Comparison of ENCODE assay signal across 16 mouse cellular contexts in genomic region chr2:169721793-169722326, GRCm38 (mm10).
DNase-seq lines count a peak whose midpoint lies in the region; ATAC-seq and TF ChIP-seq lines count a peak whose summit lies in the region.
"Had no signal": no experiment of that assay in that cellular context is flagged by ENCODE, and none has a peak within 500 bp of the region (broad histone marks: within the 10 kb centered on the region; RNA-seq: fewer than 3 reads in every experiment).

No protein-coding gene starts in this region.

- H3K27ac ChIP-seq in gastrocnemius, adult 2 months, result peak overlapping the region; percentile 70
- no peak overlapping the region for H3K27ac ChIP-seq in midbrain, embryonic 11.5 days (ENCODE audit: low read depth, low read length)
- H3K27ac ChIP-seq in midbrain, embryonic 10.5 days (replicated peaks), result no peak overlapping the region
- no peak overlapping the region for H3K27ac ChIP-seq in midbrain, embryonic 12.5 days (replicated peaks)
- H3K27ac ChIP-seq in stomach, embryonic 16.5 days (ENCODE audit: low read length), result 0 out of 2 replicates have a peak overlapping the region, but pooled peaks have one; percentile 5
- H3K27ac ChIP-seq: limb, embryonic 15.5 days; macrophage had no signal

- intact Hi-C loops in gastrocnemius, adult 2 months (cut with DNase I), result no loop called here
- intact Hi-C loops in gastrocnemius, postnatal 36 days (cut with DNase I), result no loop called here

- 67% methylated on average over 18 of the region's 18 CpGs for WGBS in midbrain, embryonic 11.5 days
- WGBS in midbrain, embryonic 10.5 days, result 71% methylated on average over 18 of the region's 18 CpGs
- WGBS in midbrain, embryonic 12.5 days, result 57% methylated on average over 18 of the region's 18 CpGs
- 69% methylated on average over 18 of the region's 18 CpGs for WGBS in stomach, embryonic 16.5 days

- no peak for TF ChIP-seq CTCF in gastrocnemius, adult 2 months (IDR thresholded peaks at IDR 0.05)

- H3K27me3 ChIP-seq in midbrain, embryonic 11.5 days (ENCODE audit: control insufficient read depth, insufficient read depth, low read length), result no peaks in the 10 kb centered on the region
- H3K27me3 ChIP-seq in midbrain, embryonic 10.5 days (ENCODE audit: low read depth, poor library complexity, severe bottlenecking), result no peaks in the 10 kb centered on the region
- H3K27me3 ChIP-seq in midbrain, embryonic 12.5 days, result no peaks in the 10 kb centered on the region
- no peaks in the 10 kb centered on the region for H3K27me3 ChIP-seq in stomach, embryonic 16.5 days (ENCODE audit: control insufficient read depth, insufficient read depth, low read length)
- H3K27me3 ChIP-seq: limb, embryonic 15.5 days had no signal

- H3K9ac ChIP-seq in midbrain, embryonic 11.5 days (ENCODE audit: low read length), result no peak overlapping the region
- H3K9ac ChIP-seq in midbrain, embryonic 12.5 days (replicated peaks), result no peak overlapping the region
- H3K9ac ChIP-seq in stomach, embryonic 16.5 days (ENCODE audit: low read length), result no peak overlapping the region
- H3K9ac ChIP-seq: limb, embryonic 15.5 days had no signal

- H3K4me3 ChIP-seq in gastrocnemius, adult 2 months, result no peak overlapping the region
- H3K4me3 ChIP-seq in midbrain, embryonic 11.5 days (ENCODE audit: low read depth, low read length), result no peak overlapping the region
- no peak overlapping the region for H3K4me3 ChIP-seq in midbrain, embryonic 10.5 days
- no peak overlapping the region for H3K4me3 ChIP-seq in midbrain, embryonic 12.5 days
- H3K4me3 ChIP-seq in stomach, embryonic 16.5 days (replicated peaks; ENCODE audit: low read length), result no peak overlapping the region
- H3K4me3 ChIP-seq: limb, embryonic 15.5 days; myocyte had no signal

- no peaks in the 10 kb centered on the region for H3K36me3 ChIP-seq in midbrain, embryonic 11.5 days (ENCODE audit: control insufficient read depth, insufficient read depth, low read length)
- H3K36me3 ChIP-seq in midbrain, embryonic 10.5 days, result no peaks in the 10 kb centered on the region
- H3K36me3 ChIP-seq in midbrain, embryonic 12.5 days, result no peaks in the 10 kb centered on the region
- no peaks in the 10 kb centered on the region for H3K36me3 ChIP-seq in stomach, embryonic 16.5 days (ENCODE audit: control insufficient read depth, insufficient read depth, low read length)
- H3K36me3 ChIP-seq: limb, embryonic 15.5 days had no signal

- H3K4me2 ChIP-seq in midbrain, embryonic 11.5 days, result no peak overlapping the region
- 0 out of 2 replicates have a peak overlapping the region, but pooled peaks have one; percentile 11 for H3K4me2 ChIP-seq in midbrain, embryonic 12.5 days (replicated peaks)
- no peak overlapping the region for H3K4me2 ChIP-seq in stomach, embryonic 16.5 days (ENCODE audit: low read depth, low read length)
- H3K4me2 ChIP-seq: heart, embryonic 11.5 days; limb, embryonic 15.5 days had no signal

- no peak for ATAC-seq in midbrain, embryonic 11.5 days (ENCODE audit: low FRiP score)
- ATAC-seq in midbrain, embryonic 12.5 days (ENCODE audit: low FRiP score, low read depth), result no peak
- ATAC-seq in stomach, embryonic 16.5 days (ENCODE audit: insufficient read depth, low FRiP score), result no peak
- no peak for ATAC-seq in megakaryocyte, adult 5-6 weeks (ENCODE audit: poor library complexity, severe bottlenecking)

- DNase-seq in gastrocnemius, adult 2 months, result no peak
- no peak for DNase-seq in gastrocnemius, postnatal 36 days
- DNase-seq in midbrain, embryonic 11.5 days (ENCODE audit: low spot score, missing footprints), result peak; percentile 39
- no peak for DNase-seq in midbrain, embryonic 10.5 days (ENCODE audit: low spot score)
- no peak for DNase-seq in retina, postnatal 1 day
- DNase-seq: adrenal gland, adult 2 months; cerebellum, adult 9-11 months; heart, postnatal 4 days; lung, adult 18-20 months had no signal

- H3K9me3 ChIP-seq in midbrain, embryonic 11.5 days (ENCODE audit: control insufficient read depth, low read length), result no peaks in the 10 kb centered on the region
- no peaks in the 10 kb centered on the region for H3K9me3 ChIP-seq in midbrain, embryonic 10.5 days (replicated peaks)
- H3K9me3 ChIP-seq in midbrain, embryonic 12.5 days, result no peaks in the 10 kb centered on the region
- no peaks in the 10 kb centered on the region for H3K9me3 ChIP-seq in stomach, embryonic 16.5 days (replicated peaks; ENCODE audit: control insufficient read depth, low read length)
- H3K9me3 ChIP-seq: limb, embryonic 15.5 days had no signal

- no peaks in the 10 kb centered on the region for H3K4me1 ChIP-seq in midbrain, embryonic 11.5 days (ENCODE audit: control insufficient read depth, insufficient read depth, low read length)
- H3K4me1 ChIP-seq in midbrain, embryonic 10.5 days, result peaks cover 11% of the 10 kb centered on the region
- peaks cover 14% of the 10 kb centered on the region for H3K4me1 ChIP-seq in midbrain, embryonic 12.5 days
- peaks cover 16% of the 10 kb centered on the region; the same call in 1 of the 2 replicates for H3K4me1 ChIP-seq in stomach, embryonic 16.5 days (ENCODE audit: control insufficient read depth, insufficient read depth, low read length)

Comparison
In these comparisons a context has a peak if more than half of its experiments do, and no peak if none do; other contexts are left out.
1. H3K27ac ChIP-seq: peak in gastrocnemius, adult 2 months (single experiment) and stomach, embryonic 16.5 days (single experiment); none in midbrain, embryonic 11.5 days (single experiment), midbrain, embryonic 10.5 days (single experiment) and midbrain, embryonic 12.5 days (single experiment).